Mouse (Mus musculus): Measurements from ENCODE around the gene Krt222. TPM values are rescaled to one million over a fixed set of nuclear protein-coding genes. Genes with fewer than 3 reads are reported as not detected.

The Krt222 gene
- polyA plus RNA-seq, 1 experiment from 2014 or later = 3.3 TPM

DNA sequence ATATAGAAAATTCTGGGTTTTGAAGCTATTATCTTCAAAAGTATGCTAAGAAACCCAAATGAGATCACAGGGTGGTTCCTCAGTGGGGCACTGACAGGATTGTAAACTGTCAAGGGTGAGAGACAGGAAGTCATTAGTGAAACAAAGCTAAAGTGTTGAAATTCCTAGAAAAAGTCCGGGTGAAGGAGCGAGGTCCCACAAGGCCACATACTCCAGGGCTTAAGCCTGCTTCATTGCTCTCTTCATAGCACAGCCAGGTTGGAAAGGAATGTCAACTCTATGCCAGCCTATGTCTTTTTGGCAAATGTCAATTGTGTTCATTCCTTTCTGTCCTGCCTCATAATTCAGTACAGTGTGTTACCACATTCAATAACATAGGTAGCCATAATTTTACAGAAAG, 36.4 kb downstream of the Krt222 start:
- 34% methylated on average over 2 of the region's 2 CpGs for WGBS
- Histone ChIP-seq H3K4me2 (replicated peaks) (no peak overlapping the region), H3K9ac (replicated peaks) (no peak overlapping the region), H3K36me3 (peaks cover 38% of the 10 kb centered on the region), H3K27me3 (no peaks in the 10 kb centered on the region), H3K27ac (replicated peaks) (no peak overlapping the region), H3K4me3 (no peak overlapping the region), H3K4me1 (no peaks in the 10 kb centered on the region), H3K9me3 (no peaks in the 10 kb centered on the region)
- ATAC-seq (replicated peaks) = no peak

DNA sequence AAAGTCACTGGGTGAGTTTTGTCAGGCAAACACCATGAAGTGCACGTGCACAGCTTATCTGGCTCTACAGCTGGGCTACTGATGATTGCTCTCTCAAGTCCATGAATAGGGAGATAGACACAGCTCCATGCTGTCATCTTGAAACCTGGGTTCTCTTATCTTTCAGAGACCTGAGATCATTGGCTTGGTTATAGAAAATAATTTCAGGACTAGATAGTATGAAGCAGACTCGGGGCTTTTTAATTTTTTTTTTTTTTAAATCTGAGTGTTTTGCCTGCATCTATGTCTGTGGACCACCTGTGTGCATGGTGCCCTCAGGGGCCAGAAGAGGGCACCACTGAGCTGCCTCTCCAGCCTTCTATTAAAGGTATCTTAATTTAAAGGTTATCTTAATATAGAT, 36.9 kb downstream of the Krt222 start:
- Histone ChIP-seq H3K4me3 (no peak overlapping the region), H3K27me3 (no peaks in the 10 kb centered on the region), H3K4me1 (no peaks in the 10 kb centered on the region), H3K9ac (replicated peaks) (no peak overlapping the region), H3K36me3 (peaks cover 33% of the 10 kb centered on the region), H3K4me2 (replicated peaks) (no peak overlapping the region), H3K9me3 (no peaks in the 10 kb centered on the region), H3K27ac (replicated peaks) (no peak overlapping the region)
- 46% methylated on average over 2 of the region's 2 CpGs for WGBS
- no peak for ATAC-seq (replicated peaks)

DNA sequence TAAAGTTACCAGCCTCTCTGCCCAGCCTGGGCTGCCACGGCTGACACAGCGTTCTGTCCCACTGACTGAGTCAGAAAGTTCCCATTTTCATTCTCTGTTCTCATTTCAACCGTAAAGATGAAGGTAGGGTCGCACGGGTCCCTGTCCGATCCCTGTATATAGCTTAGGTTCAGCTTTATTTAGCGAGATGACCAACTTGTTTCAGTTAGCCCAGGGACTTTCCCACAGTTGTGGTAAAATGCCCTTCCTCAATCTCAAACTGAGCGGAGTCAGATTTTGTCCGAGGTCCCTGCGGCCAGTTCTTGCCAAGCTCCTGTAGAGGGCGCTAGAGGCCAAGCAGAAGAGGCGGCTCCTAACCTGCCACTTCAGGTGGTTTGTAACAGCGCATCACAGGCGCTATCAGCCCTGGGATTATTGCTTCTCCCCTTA, 54.7 kb downstream of the Krt222 start:
- 23% methylated on average over 14 of the region's 14 CpGs for WGBS
- ATAC-seq (replicated peaks) = no peak
- no peaks in the 10 kb centered on the region for H3K9me3 ChIP-seq

DNA sequence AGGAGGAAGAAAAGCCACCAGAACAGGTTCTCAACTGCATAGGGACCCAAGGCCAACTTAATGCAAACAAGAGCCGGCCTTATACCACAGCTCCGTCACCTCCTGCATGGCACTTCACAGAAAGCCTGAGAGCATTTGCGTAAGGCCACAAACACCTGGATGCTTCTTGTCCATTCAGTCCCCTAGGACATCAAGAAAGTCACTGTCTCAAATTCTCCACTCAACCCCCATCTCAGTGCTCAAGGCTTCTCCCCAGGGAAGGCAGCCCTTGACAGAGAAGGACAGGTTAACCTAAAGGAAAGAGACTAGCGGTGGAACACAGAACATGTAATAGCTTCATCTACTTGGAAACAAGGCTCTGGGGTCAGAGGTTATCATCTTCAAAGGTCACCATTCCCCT, 56.5 kb downstream of the Krt222 start:
- H3K9ac ChIP-seq (replicated peaks) = no peak overlapping the region
- H3K27me3 ChIP-seq = no peaks in the 10 kb centered on the region
- H3K9me3 ChIP-seq = no peaks in the 10 kb centered on the region
- no peak overlapping the region for H3K4me2 ChIP-seq (replicated peaks)
- ATAC-seq (replicated peaks) = no peak
- H3K36me3 ChIP-seq = no peaks in the 10 kb centered on the region
- no peak overlapping the region for H3K27ac ChIP-seq (replicated peaks)
- no peak overlapping the region for H3K4me3 ChIP-seq
- 97% methylated on average over 4 of the region's 4 CpGs for WGBS
- 0 out of 2 replicates have a peak, but pooled peaks cover 3% of the 10 kb centered on the region for H3K4me1 ChIP-seq

More for the DNA sequence above, 54.7 kb downstream of the Krt222 start:
- Histone ChIP-seq H3K9ac (replicated peaks) (no peak overlapping the region), H3K4me2 (replicated peaks) (no peak overlapping the region), H3K4me1 (no peaks in the 10 kb centered on the region), H3K27ac (replicated peaks) (no peak overlapping the region), H3K36me3 (no peaks in the 10 kb centered on the region), H3K4me3 (no peak overlapping the region), H3K27me3 (no peaks in the 10 kb centered on the region)

DNA sequence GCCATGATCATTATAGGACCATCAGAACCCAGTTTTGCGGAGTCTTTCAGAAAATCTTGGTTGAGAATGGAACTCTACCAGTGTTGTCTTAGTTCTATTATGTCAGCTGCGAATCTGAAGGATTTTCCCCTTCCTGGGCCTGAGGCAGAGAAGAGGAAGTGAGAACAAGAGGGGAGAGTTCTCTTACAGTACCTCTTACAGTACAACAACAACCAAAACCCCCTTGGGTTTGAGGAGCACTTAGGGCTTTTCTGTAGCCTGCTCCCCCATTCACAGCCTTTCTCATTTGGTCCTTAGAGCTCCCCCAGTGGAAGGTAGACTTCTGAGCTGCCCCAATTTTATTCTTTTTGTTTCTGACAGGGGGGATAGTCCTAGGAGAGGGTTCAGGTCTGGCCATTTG, 57.0 kb downstream of the Krt222 start:
- 77% methylated on average over 2 of the region's 2 CpGs for WGBS

More for the DNA sequence above, 57.0 kb downstream of the Krt222 start:
- Histone ChIP-seq H3K4me2 (replicated peaks) (no peak overlapping the region), H3K9me3 (no peaks in the 10 kb centered on the region), H3K27me3 (no peaks in the 10 kb centered on the region), H3K4me1 (0 out of 2 replicates have a peak, but pooled peaks cover 3% of the 10 kb centered on the region), H3K36me3 (no peaks in the 10 kb centered on the region), H3K27ac (replicated peaks) (no peak overlapping the region), H3K4me3 (no peak overlapping the region), H3K9ac (replicated peaks) (no peak overlapping the region)
- no peak for ATAC-seq (replicated peaks)

Other genes with a start within 250 kb of the Krt222 start
- 126 and 141 TPM in 2 replicates for gene Top2a, start 219.9 kb downstream of the Krt222 start, polyA plus RNA-seq (2015; fragmentation: Nextera tagmentation; extraction: Ambion mirVana)
- 138 and 142 TPM in 2 replicates for gene Igfbp4, start 202.8 kb downstream of the Krt222 start, polyA plus RNA-seq (2015; fragmentation: Nextera tagmentation; extraction: Ambion mirVana)
- 0.09 TPM in 1 of 2 replicates, not detected in the other for gene Tns4, start 154.8 kb downstream of the Krt222 start, polyA plus RNA-seq (2015; fragmentation: Nextera tagmentation; extraction: Ambion mirVana)
- gene Ccr7, start 89.0 kb downstream of the Krt222 start, polyA plus RNA-seq (2015; fragmentation: Nextera tagmentation; extraction: Ambion mirVana) = not detected in 2 replicates
- 366 and 381 TPM in 2 replicates for gene Smarce1, start 13.1 kb downstream of the Krt222 start, polyA plus RNA-seq (2015; fragmentation: Nextera tagmentation; extraction: Ambion mirVana)
- gene Krt24, start 41.2 kb upstream of the Krt222 start, polyA plus RNA-seq (2015; fragmentation: Nextera tagmentation; extraction: Ambion mirVana) = not detected in 2 replicates
- gene Krt25, start 78.9 kb upstream of the Krt222 start, polyA plus RNA-seq (2015; fragmentation: Nextera tagmentation; extraction: Ambion mirVana) = 0.08 and 0.09 TPM in 2 replicates
- not detected in 2 replicates for gene Krt26, start 93.9 kb upstream of the Krt222 start, polyA plus RNA-seq (2015; fragmentation: Nextera tagmentation; extraction: Ambion mirVana)
- gene Krt27, start 107.0 kb upstream of the Krt222 start, polyA plus RNA-seq (2015; fragmentation: Nextera tagmentation; extraction: Ambion mirVana) = not detected in 2 replicates
- 0.14 and 0.33 TPM in 2 replicates for gene Krt28, start 130.8 kb upstream of the Krt222 start, polyA plus RNA-seq (2015; fragmentation: Nextera tagmentation; extraction: Ambion mirVana)
- 31.6 and 36.1 TPM in 2 replicates for gene Krt10, start 145.3 kb upstream of the Krt222 start, polyA plus RNA-seq (2015; fragmentation: Nextera tagmentation; extraction: Ambion mirVana)
- 0.22 and 0.23 TPM in 2 replicates for gene Krt12, start 178.2 kb upstream of the Krt222 start, polyA plus RNA-seq (2015; fragmentation: Nextera tagmentation; extraction: Ambion mirVana)
- gene Krt20, start 194.1 kb upstream of the Krt222 start, polyA plus RNA-seq (2015; fragmentation: Nextera tagmentation; extraction: Ambion mirVana) = not detected in 2 replicates
- 0.10 TPM in 1 of 2 replicates, not detected in the other for gene Krt23, start 249.1 kb upstream of the Krt222 start, polyA plus RNA-seq (2015; fragmentation: Nextera tagmentation; extraction: Ambion mirVana)